Mouse (Mus musculus) thymus, adult 2 months (tissue): Measurements from ENCODE around the gene Lamc3.
"Not testable (repeated sequence)": the region's sequence is repeated elsewhere in the genome, so short reads cannot be mapped to it uniquely, and the experiment has no call there.

Source experiments
- CTCF ChIP-seq: fragments of 200-500 bp; IDR thresholded peaks from 2 replicates; pipeline ENCODE4 v1.5.1; 2012; ENCODE audit warnings: mild to moderate bottlenecking, control low read depth, low read length, moderate library complexity, borderline replicate concordance; ENCODE audit not compliant: control insufficient read depth, poor library complexity, insufficient read depth; ENCODE audit errors: extremely low read depth
- POLR2A ChIP-seq: fragments of 200-500 bp; IDR thresholded peaks from 2 replicates; pipeline ENCODE4 v1.6.1; 2012; ENCODE audit warnings: mild to moderate bottlenecking, low read length, control low read depth, moderate library complexity; ENCODE audit not compliant: control insufficient read depth, poor library complexity, insufficient read depth; ENCODE audit errors: extremely low read depth

DNA sequence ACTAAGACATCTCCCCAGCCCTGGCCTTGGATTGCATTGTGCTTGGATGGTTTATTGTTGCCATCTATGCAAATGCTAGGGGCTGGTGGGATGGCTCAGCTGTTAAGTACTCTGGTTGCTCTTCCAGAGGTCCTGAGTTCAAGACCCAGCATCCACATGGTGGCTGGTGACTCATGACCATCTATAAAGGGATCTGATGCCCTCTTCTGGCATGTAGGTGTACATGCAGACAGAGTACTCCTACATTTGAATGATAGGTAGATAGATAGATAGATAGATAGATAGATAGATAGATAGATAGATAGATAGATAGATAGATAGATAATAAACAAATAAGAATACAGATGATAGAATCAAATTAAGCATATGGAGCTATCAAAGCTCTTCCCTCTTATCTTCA lies 27.1 kb downstream of the Lamc3 start:
- TF ChIP-seq CTCF, POLR2A: not testable (repeated sequence)
